Mouse (Mus musculus): ENCODE data around the gene Cabp5.
"Not testable (repeated sequence)": the region's sequence is repeated elsewhere in the genome, so short reads cannot be mapped to it uniquely, and the experiment has no call there.

Cabp5 gene

DNA sequence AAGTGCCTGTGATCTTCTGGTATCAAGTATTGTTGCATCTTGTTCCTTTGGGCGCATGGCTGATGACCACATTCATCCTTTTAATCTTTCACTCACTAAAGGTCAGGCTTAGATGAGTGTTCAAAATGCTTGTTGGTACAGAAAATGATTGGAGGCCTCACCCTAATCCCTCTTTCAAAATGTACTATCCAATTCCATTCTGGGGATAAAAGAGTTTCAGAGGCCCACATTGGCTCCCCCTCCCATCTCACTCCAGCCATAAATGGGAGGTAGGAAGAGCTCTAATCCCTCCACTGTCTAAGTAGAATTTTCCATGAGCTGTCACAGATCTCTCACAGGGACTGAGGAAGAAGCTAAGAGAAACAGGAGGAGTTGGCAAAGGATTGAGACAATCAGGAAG is at the start of gene Cabp5:
Gene Cabp5, plus strand, starts transcription at position 301 of the 400 bp plus-strand sequence.
- no peak for DNase-seq (ENCODE audit: low spot score)

DNA sequence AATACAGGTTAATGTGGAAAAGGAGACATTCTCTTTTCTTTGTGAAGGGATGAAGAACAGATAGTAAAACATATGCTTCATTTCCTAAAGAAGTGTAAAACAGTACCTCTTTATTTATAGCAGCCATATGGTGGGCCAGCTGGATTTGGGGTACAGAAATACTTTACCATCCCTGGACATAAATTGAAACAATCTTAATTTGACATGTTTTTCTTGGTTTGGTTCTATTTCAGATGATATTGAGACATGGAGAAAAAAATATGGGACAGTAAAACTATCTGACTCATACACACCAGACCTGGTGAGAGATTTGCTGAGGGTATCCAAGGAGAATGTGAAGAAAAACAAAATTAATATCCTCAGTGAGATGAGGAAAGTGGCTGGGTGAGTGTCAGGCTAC is 42.0 kb upstream of the Cabp5 start:
- DNase-seq (ENCODE audit: low spot score), result no peak

GRCm38 (mm10) chr7:13380588-13380987 is 17.3 kb upstream of the Cabp5 start:
- DNase-seq (ENCODE audit: low spot score), result no peak

DNA sequence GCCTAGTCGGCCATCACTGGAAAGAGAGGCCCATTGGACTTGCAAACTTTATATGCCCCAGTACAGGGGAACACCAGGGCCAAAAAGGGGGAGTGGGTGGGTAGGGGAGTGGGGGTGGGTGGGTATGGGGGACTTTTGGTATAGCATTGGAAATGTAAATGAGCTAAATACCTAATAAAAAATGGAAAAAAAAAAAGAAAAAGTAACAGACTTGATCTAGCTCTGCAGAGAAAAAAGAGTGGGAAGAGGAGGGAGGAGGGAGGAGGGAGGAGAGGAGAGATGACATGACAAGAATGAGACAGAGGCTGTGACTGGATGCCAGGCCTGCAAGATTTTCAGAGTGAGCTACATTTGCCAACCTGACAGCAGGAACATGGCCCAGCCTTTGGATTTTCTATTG is 52.6 kb downstream of the Cabp5 start, which contains the start of gene Bsph1:
Gene Bsph1, plus strand, starts transcription at position 301 of the 400 bp plus-strand sequence.
- not testable (repeated sequence) for DNase-seq (ENCODE audit: low spot score)

Data from urinary bladder, postnatal 14 days (tissue).